Mouse (Mus musculus): ENCODE results near the gene Sertad1.

The Sertad1 gene

GRCm38 (mm10) chr7:27473156-27473834, 13.4 kb upstream of the Sertad1 start, which contains the start of gene Sertad3:
TSS of gene Sertad3 (plus strand) at chr7:27473768.
- peak; percentile 69 for DNase-seq (ENCODE audit: extremely low read depth, low read depth, low spot score)

- no peak for DNase-seq (ENCODE audit: extremely low read depth, low read depth, low spot score)
These were observed 12.7 kb upstream of the Sertad1 start for GRCm38 (mm10) chr7:27473835-27474489.

DNA sequence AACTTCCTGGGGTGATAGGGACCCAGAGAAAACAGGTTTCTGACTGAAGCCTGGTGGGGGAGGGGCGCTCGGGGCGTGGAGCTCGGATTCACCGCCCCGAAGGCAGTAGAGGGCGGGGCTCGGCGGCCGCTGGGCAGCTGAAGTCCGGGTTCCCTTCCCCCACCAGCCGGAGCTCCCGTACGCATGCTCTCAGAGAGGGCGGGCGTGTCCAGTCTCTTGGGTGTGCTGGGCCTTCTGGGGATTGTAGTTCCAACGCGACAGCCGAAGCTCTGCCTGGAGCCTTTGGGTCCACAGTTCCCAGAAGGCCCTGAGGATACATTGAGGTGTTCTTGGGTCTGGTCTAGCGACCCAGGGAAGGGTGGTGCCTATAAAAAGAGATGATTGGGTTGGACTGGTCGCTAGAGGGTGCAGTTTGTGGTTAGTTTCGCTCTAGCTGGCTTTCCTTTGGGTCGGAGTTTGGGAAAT, 12.2 kb upstream of the Sertad1 start:
- DNase-seq (ENCODE audit: extremely low read depth, low read depth, low spot score) = peak; percentile 87

GRCm38 (mm10) chr7:27475596-27475995, 11.1 kb upstream of the Sertad1 start:
- DNase-seq (ENCODE audit: extremely low read depth, low read depth, low spot score) = no peak

DNA sequence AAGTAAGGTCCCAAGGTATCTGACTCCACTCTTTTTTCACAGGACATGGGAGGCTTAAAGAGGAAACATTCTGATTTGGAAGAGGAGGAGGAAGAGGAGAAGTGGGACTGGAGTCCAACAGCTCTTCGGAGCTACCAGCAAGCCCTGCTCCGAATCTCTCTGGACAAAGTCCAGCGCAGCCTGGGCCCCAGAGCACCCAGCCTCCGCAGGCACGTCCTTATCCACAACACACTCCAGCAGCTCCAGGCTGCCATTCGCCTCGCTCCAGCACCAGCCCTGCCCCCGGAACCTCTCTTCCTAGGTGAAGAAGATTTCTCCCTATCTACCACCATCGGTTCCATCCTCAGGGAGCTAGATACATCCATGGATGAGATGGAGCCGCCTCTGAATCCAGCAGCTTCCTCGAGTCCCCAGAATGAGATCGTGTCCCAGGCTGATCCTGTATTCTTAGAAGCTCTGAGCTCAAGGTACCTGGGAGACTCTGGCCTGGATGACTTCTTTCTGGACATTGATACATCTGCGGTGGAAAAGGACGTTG, 10.5 kb upstream of the Sertad1 start:
- DNase-seq (ENCODE audit: extremely low read depth, low read depth, low spot score) = no peak

- DNase-seq (ENCODE audit: extremely low read depth, low read depth, low spot score) = no peak
These were observed 8.1 kb upstream of the Sertad1 start for GRCm38 (mm10) chr7:27478561-27478960.

DNA sequence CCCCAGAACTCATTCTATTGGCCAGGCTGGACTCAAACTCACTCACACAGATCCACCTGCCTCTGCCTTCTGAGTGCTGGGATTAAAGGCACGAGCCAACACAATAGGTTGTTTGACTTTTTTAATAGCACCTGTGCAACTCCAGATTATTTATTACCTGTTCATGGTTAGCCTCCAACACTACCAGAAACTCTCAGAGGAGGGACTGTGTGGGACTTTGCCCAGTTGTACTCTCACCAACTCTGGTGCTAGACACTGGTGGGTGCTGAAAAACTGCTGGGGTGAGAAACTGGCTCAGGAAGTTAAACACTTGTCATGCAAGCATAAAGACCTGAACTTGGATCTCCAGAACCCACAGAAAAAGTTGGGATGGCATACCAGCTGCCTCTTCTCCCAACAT, 7.0 kb upstream of the Sertad1 start:
- no peak for DNase-seq (ENCODE audit: extremely low read depth, low read depth, low spot score)

DNA sequence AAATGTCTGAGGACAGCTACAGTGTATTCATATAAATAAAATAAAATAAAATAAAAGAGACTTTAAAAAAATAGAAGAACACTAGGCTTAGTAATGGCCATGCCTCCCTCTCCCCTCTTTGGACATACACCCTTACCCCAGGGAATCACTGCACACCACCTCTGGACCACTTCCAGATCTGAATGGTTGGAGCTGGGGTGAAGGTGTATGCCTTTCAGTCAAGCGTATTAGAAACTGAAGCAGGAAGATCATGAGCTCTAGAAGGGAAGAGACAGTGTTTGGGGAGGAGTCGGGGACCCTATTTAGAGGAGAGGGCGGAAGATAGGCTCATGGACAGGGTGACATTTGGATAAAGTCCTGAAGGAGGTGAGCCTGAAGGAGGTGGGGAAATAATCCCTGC, 6.2 kb upstream of the Sertad1 start:
- DNase-seq (ENCODE audit: extremely low read depth, low read depth, low spot score) = no peak

GRCm38 (mm10) chr7:27480927-27481626, 5.6 kb upstream of the Sertad1 start:
- no peak for DNase-seq (ENCODE audit: extremely low read depth, low read depth, low spot score)

DNA sequence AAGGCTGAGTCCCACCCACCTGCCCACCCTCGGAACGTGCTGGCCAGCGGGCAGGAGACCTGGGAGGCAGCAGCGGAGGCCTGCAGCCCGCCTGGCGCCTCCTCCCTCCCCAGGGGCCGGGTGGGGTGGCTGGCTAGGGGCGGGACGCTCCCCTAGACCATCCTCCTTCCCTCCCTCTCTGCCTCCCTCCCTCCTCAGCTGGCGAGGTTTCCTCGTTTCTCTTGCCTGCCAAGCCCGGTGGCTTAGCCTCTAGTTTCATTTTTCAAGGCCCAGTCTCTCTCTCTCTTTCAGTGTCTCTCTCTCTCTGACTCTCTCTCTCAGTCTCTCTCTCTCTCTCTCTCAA, 5.1 kb upstream of the Sertad1 start:
- DNase-seq (ENCODE audit: extremely low read depth, low read depth, low spot score) = no peak

- DNase-seq (ENCODE audit: extremely low read depth, low read depth, low spot score) = no peak
These were observed 2.9 kb upstream of the Sertad1 start for GRCm38 (mm10) chr7:27483860-27484259.

- no peak for DNase-seq (ENCODE audit: extremely low read depth, low read depth, low spot score)
These were observed 474 bp upstream of the Sertad1 start for GRCm38 (mm10) chr7:27486102-27486769.

- DNase-seq (ENCODE audit: extremely low read depth, low read depth, low spot score) = no peak
These were observed 1.1 kb downstream of the Sertad1 start for GRCm38 (mm10) chr7:27487740-27488268.

GRCm38 (mm10) chr7:27489270-27489869, 2.7 kb downstream of the Sertad1 start:
- DNase-seq (ENCODE audit: extremely low read depth, low read depth, low spot score) = no peak

GRCm38 (mm10) chr7:27490227-27490542, 3.5 kb downstream of the Sertad1 start:
- DNase-seq (ENCODE audit: extremely low read depth, low read depth, low spot score) = no peak

DNA sequence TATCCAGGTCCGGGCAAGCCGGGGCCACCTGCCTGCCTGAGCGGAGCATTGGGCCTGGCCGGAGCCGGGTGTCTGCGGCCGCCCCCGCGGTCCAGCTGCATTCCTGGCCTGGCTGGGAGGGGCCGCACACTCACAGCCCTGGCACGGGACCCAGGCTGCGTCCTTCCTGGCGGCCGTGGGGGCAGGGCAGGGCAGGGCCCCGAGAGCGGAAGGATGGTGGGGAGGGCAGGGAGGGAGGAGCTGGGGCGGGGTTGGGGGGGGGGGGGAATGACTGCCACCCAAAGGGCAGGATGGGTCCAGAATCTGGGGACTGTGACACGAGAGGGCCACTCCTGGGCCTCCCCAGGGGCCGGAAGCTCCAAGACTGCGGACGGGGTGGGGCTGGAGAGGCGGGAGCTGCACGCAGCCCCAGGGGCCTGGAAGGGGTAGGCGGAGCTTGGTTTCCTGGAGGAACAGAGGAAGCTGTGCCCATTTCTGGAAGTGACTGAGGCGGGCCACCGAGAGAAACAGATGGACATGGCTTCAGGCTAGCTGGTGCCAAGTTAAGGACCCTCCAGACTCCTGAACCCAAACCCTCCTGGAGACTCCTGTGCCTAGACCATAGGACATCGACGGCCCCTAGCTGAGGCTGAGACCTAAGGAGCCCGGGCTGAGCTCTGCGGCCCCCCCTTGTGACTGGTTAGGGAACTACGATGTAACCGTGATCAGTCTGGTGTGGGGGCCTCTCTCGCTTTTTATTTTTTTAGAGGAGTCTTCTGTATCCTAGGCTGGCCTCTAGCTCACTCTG, 4.0 kb downstream of the Sertad1 start:
- DNase-seq (ENCODE audit: extremely low read depth, low read depth, low spot score) = peak; percentile 40

- no peak for DNase-seq (ENCODE audit: extremely low read depth, low read depth, low spot score)
These were observed 5.1 kb downstream of the Sertad1 start for GRCm38 (mm10) chr7:27491856-27492255.

DNA sequence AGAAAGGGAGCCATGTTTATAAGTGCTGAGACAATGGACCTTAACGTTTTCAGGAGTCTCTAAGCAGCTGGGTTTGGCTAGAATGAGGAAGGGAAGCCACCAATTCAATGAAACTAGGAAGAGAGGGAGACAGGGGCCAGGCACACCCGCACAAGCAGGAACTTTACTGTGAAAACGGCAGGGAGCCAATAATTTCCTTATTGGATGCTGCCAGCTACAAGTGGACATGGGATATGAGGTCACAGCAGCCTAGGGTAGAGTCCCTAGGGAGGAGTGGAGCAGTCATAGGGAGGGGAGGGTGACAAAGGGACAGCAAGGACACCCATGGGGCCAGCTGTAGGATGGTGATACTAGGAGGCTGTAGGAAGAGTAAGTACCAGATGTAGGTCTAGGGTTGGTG, 6.3 kb downstream of the Sertad1 start:
- DNase-seq (ENCODE audit: extremely low read depth, low read depth, low spot score) = no peak

GRCm38 (mm10) chr7:27493450-27493849, 6.7 kb downstream of the Sertad1 start:
- no peak for DNase-seq (ENCODE audit: extremely low read depth, low read depth, low spot score)
